Mouse (Mus musculus) heart, embryonic 16.5 days (tissue): ENCODE results near the gene Gpx5. TPM values are rescaled to one million over a fixed set of nuclear protein-coding genes. Genes with fewer than 3 reads are reported as not detected.

Experiments used
- ATAC-seq: fragments of 200-750 bp; cut with Nextera tagmentation; replicated peaks from 2 replicates; pipeline ENCODE4 v1.8.0; 2017; ENCODE audit warnings: moderate number of reproducible peaks; ENCODE audit not compliant: insufficient read depth, low FRiP score; ENCODE audit errors: extremely low read depth
- H3K27ac ChIP-seq: fragments of 300-500 bp; sonication (generic); 2 replicates; pipeline ENCODE4 v1.5.1; 2014; ENCODE audit warnings: mild to moderate bottlenecking, low read length, control low read depth, moderate library complexity
- H3K27me3 ChIP-seq: fragments of 300-500 bp; sonication (generic); 2 replicates; pipeline ENCODE4 v1.6.1; 2014; ENCODE audit warnings: low read length, mixed read lengths; ENCODE audit not compliant: control insufficient read depth, insufficient read depth
- H3K36me3 ChIP-seq: fragments of 300-500 bp; sonication (generic); 2 replicates; pipeline ENCODE4 v1.6.1; 2014; ENCODE audit not compliant: control insufficient read depth, insufficient read depth
- H3K4me1 ChIP-seq: fragments of 300-500 bp; sonication (generic); 2 replicates; pipeline ENCODE4 v1.6.1; 2014; ENCODE audit warnings: low read length, mixed read lengths; ENCODE audit not compliant: control insufficient read depth, insufficient read depth
- H3K4me2 ChIP-seq: fragments of 300-500 bp; sonication (generic); 2 replicates; pipeline ENCODE4 v1.6.1; 2014; ENCODE audit warnings: low read depth, mild to moderate bottlenecking, control low read depth, low read length
- H3K4me3 ChIP-seq: fragments of 300-500 bp; sonication (generic); 2 replicates; pipeline ENCODE4 v1.5.1; 2014; ENCODE audit warnings: mild to moderate bottlenecking, control low read depth, low read length
- H3K9ac ChIP-seq: fragments of 300-500 bp; sonication (generic); 2 replicates; pipeline ENCODE4 v1.6.1; 2014; ENCODE audit warnings: low read length, control low read depth
- H3K9me3 ChIP-seq: fragments of 300-500 bp; sonication (generic); replicated peaks from 2 replicates; pipeline ENCODE4 v1.6.1; 2016; ENCODE audit warnings: low read length; ENCODE audit not compliant: control insufficient read depth
- WGBS: fragments of 180-500 bp; shearing (Covaris S2); extraction: QIAGEN DNeasy Blood & Tissue Kit; methylation state at CpG from one replicate; pipeline ENCODE4 v1.1.7; 2014; 5-methylcytosine and 5-hydroxymethylcytosine counted together
- polyA plus RNA-seq: library from polyadenylated mRNA; unstranded; fragments of >200 nt; fragmentation: Nextera tagmentation; extraction: Ambion mirVana; gene quantifications from 2 replicates; pipeline ENCODE4 v1.2.1, GENCODE M21; 2015

Gene Gpx5
- polyA plus RNA-seq, 1 experiment from 2014 or later = not detected

GRCm38 (mm10) chr13:21313903-21314302 lies 21.4 kb upstream of the Gpx5 start:
- H3K4me2 ChIP-seq = no peak overlapping the region
- no peak overlapping the region for H3K27ac ChIP-seq
- no peak for ATAC-seq
- no peaks in the 10 kb centered on the region for H3K4me1 ChIP-seq
- no peaks in the 10 kb centered on the region for H3K36me3 ChIP-seq
- H3K9me3 ChIP-seq = no peaks in the 10 kb centered on the region
- no peaks in the 10 kb centered on the region for H3K27me3 ChIP-seq
- WGBS = 71% methylated on average over 4 of the region's 4 CpGs
- no peak overlapping the region for H3K4me3 ChIP-seq
- H3K9ac ChIP-seq = no peak overlapping the region

GRCm38 (mm10) chr13:21312854-21313253 lies 20.3 kb upstream of the Gpx5 start:
- Histone ChIP-seq H3K9me3 (no peaks in the 10 kb centered on the region), H3K4me1 (no peaks in the 10 kb centered on the region), H3K9ac (no peak overlapping the region), H3K36me3 (no peaks in the 10 kb centered on the region), H3K27me3 (no peaks in the 10 kb centered on the region), H3K4me3 (no peak overlapping the region), H3K27ac (no peak overlapping the region), H3K4me2 (no peak overlapping the region)
- ATAC-seq = no peak
- 61% methylated on average over 3 of the region's 5 CpGs for WGBS

GRCm38 (mm10) chr13:21311926-21312325 lies 19.4 kb upstream of the Gpx5 start, which contains the start of gene Gpx6:
Gpx6 (plus strand) TSS chr13:21312125.
- Histone ChIP-seq H3K9ac (no peak within 1 kb of the TSS), H3K4me1 (no peaks in the 10 kb centered on the region), H3K27ac (no peak within 1 kb of the TSS), H3K36me3 (no peaks in the 10 kb centered on the region), H3K27me3 (no peaks in the 10 kb centered on the region), H3K4me2 (no peak within 1 kb of the TSS), H3K4me3 (no peak within 1 kb of the TSS), H3K9me3 (no peaks in the 10 kb centered on the region)
- WGBS = 35% methylated on average over 3 of the region's 3 CpGs
- ATAC-seq = no peak

- Histone ChIP-seq H3K9me3 (no peaks in the 10 kb centered on the region), H3K4me2 (no peak overlapping the region), H3K27ac (no peak overlapping the region), H3K36me3 (no peaks in the 10 kb centered on the region), H3K4me3 (no peak overlapping the region), H3K27me3 (no peaks in the 10 kb centered on the region), H3K9ac (no peak overlapping the region), H3K4me1 (no peaks in the 10 kb centered on the region)
- no peak for ATAC-seq
- WGBS = 70% methylated on average over 2 of the region's 2 CpGs
Measured at GRCm38 (mm10) chr13:21309788-21310187, 17.3 kb upstream of the Gpx5 start.

- no peaks in the 10 kb centered on the region for H3K36me3 ChIP-seq
- WGBS = 72% methylated on average over 3 of the region's 3 CpGs
- no peak overlapping the region for H3K4me2 ChIP-seq
- peaks cover 4% of the 10 kb centered on the region; the same call in 1 of the 2 replicates for H3K4me1 ChIP-seq
- no peaks in the 10 kb centered on the region for H3K9me3 ChIP-seq
- H3K27me3 ChIP-seq = no peaks in the 10 kb centered on the region
- H3K9ac ChIP-seq = no peak overlapping the region
- no peak for ATAC-seq
- no peak overlapping the region for H3K4me3 ChIP-seq
- no peak overlapping the region for H3K27ac ChIP-seq
Measured at GRCm38 (mm10) chr13:21304483-21305066, 12.0 kb upstream of the Gpx5 start.

DNA sequence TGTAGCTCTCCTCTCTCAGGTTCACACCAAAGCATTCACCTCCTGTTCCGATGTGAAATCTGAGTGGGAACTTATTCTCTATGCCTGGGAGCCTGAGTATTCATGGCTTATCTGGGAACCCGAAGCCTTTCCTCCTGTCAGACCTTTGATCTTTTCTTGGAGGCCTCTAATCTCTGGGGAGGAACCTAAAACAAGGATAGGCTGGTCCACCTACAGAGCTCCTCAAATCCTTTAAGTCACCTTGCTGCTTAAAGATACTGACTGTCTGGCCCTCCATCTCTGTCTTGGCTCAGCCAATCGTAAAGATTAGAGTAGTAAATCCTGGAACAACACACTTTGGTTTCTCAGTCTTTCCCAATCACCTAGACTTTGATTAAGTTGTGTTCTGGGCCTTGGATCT lies 6.0 kb upstream of the Gpx5 start:
- H3K9ac ChIP-seq = no peak overlapping the region
- no peak for ATAC-seq
- no peaks in the 10 kb centered on the region for H3K36me3 ChIP-seq
- no peaks in the 10 kb centered on the region for H3K9me3 ChIP-seq
- 29% methylated on average over 3 of the region's 3 CpGs for WGBS
- H3K27ac ChIP-seq = no peak overlapping the region
- no peaks in the 10 kb centered on the region for H3K27me3 ChIP-seq
- peaks cover 8% of the 10 kb centered on the region; the same call in 1 of the 2 replicates for H3K4me1 ChIP-seq
- no peak overlapping the region for H3K4me3 ChIP-seq
- no peak overlapping the region for H3K4me2 ChIP-seq

GRCm38 (mm10) chr13:21279559-21279958 lies 13.0 kb downstream of the Gpx5 start:
- under 1% methylated on average over 13 of the region's 13 CpGs for whole genome bisulfite sequencing
- H3K27ac ChIP-seq = no peak overlapping the region
- H3K36me3 ChIP-seq = no peaks in the 10 kb centered on the region
- peak; percentile 43; the same call in 1 of the 2 replicates for ATAC-seq
- no peaks in the 10 kb centered on the region for H3K9me3 ChIP-seq
- peak overlapping the region; percentile 65 for H3K9ac ChIP-seq
- peak overlapping the region; percentile 69 for H3K4me3 ChIP-seq
- H3K4me2 ChIP-seq = peak overlapping the region; percentile 84
- peaks cover 5% of the 10 kb centered on the region; the same call in 1 of the 2 replicates for H3K27me3 ChIP-seq
- peaks cover 8% of the 10 kb centered on the region; the same call in 1 of the 2 replicates for H3K4me1 ChIP-seq

DNA sequence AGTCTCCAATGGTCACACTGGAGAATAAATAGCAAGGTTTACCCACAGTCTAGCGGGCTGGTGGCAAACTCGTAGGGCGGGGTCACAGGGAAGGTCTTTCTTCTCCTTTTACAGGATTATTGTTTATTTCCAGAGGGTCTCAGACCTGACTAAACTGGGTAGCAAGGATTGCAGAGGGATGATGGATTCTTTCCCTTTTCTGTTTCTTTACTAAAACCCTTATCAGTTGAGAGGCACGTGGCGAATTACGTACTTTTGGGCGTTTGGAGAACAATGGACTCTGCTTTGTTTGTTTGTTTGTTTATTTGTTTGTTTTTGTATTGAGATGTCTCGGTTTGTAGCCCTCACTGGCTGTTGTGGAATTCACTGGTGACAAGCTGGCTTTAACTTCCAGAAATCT lies 13.5 kb downstream of the Gpx5 start:
- Histone ChIP-seq H3K36me3 (no peaks in the 10 kb centered on the region), H3K4me1 (peaks cover 8% of the 10 kb centered on the region; the same call in 1 of the 2 replicates), H3K27me3 (peaks cover 5% of the 10 kb centered on the region), H3K4me3 (peak overlapping the region; percentile 69), H3K4me2 (peak overlapping the region; percentile 84), H3K9ac (peak overlapping the region; percentile 65), H3K27ac (no peak overlapping the region), H3K9me3 (no peaks in the 10 kb centered on the region)
- no peak for ATAC-seq
- WGBS = 5% methylated on average over 8 of the region's 8 CpGs

GRCm38 (mm10) chr13:21276551-21276950 lies 16.0 kb downstream of the Gpx5 start:
- H3K9ac ChIP-seq = peak overlapping the region; percentile 46
- peak overlapping the region; percentile 56 for H3K4me3 ChIP-seq
- peak overlapping the region; percentile 71 for H3K4me2 ChIP-seq
- H3K27ac ChIP-seq = no peak overlapping the region
- ATAC-seq = no peak
- peaks cover 5% of the 10 kb centered on the region for H3K27me3 ChIP-seq
- H3K4me1 ChIP-seq = peaks cover 8% of the 10 kb centered on the region; the same call in 1 of the 2 replicates
- H3K36me3 ChIP-seq = no peaks in the 10 kb centered on the region
- WGBS = 3% methylated on average over 9 of the region's 9 CpGs
- no peaks in the 10 kb centered on the region for H3K9me3 ChIP-seq
